Comparison of ENCODE assay signal across 18 mouse cellular contexts in genomic region chr3:144480595-144480994, GRCm38 (mm10).
"Had no signal": no experiment of that assay in that cellular context is flagged by ENCODE, and none has a peak within 500 bp of the region (broad histone marks: within the 10 kb centered on the region; RNA-seq: fewer than 3 reads in every experiment).

No protein-coding gene starts in this region.

- H3K27ac ChIP-seq: liver, embryonic 15.5 days; lung, embryonic 15.5 days; macrophage; midbrain, embryonic 13.5 days; midbrain, embryonic 15.5 days; neural tube, embryonic 12.5 days; stomach, embryonic 15.5 days; stomach, postnatal 0 days had no signal

- H3K4me3 ChIP-seq: liver, embryonic 15.5 days; lung, embryonic 15.5 days; megakaryocyte, embryonic 14.5 days; midbrain, embryonic 13.5 days; midbrain, embryonic 15.5 days; neural tube, embryonic 12.5 days; stomach, embryonic 15.5 days had no signal

- H3K4me1 ChIP-seq: liver, embryonic 15.5 days; lung, embryonic 15.5 days; neural tube, embryonic 12.5 days; stomach, embryonic 15.5 days had no signal

- H3K36me3 ChIP-seq: liver, embryonic 15.5 days; lung, embryonic 15.5 days; midbrain, embryonic 13.5 days; midbrain, embryonic 15.5 days; neural tube, embryonic 12.5 days; stomach, embryonic 15.5 days had no signal

- H3K9me3 ChIP-seq: liver, embryonic 15.5 days; lung, embryonic 15.5 days; megakaryocyte, embryonic 14.5 days; midbrain, embryonic 13.5 days; midbrain, embryonic 15.5 days; neural tube, embryonic 12.5 days; stomach, embryonic 15.5 days had no signal

- DNase-seq: liver, postnatal 0 days; lung, adult 2 months; lung, postnatal 14 days; lung, postnatal 36 days; right cerebral cortex, postnatal 14 days; right cerebral cortex, postnatal 4 days; thymus, adult 2 months; thymus, postnatal 25 days; thymus, postnatal 4 days had no signal

- H3K27me3 ChIP-seq: liver, embryonic 15.5 days; lung, embryonic 15.5 days; megakaryocyte, embryonic 14.5 days; midbrain, embryonic 13.5 days; midbrain, embryonic 15.5 days; neural tube, embryonic 12.5 days; stomach, embryonic 15.5 days had no signal
